Mouse (Mus musculus) cerebellum, adult 9-10 months (tissue): Measurements from ENCODE around the gene C1rl.
"Not testable (repeated sequence)": the region's sequence is repeated elsewhere in the genome, so short reads cannot be mapped to it uniquely, and the experiment has no call there.

Source experiments
- DNase-seq: peaks from one replicate; pipeline ENCODE4 v3.0.0; 2022

C1rl gene

DNA sequence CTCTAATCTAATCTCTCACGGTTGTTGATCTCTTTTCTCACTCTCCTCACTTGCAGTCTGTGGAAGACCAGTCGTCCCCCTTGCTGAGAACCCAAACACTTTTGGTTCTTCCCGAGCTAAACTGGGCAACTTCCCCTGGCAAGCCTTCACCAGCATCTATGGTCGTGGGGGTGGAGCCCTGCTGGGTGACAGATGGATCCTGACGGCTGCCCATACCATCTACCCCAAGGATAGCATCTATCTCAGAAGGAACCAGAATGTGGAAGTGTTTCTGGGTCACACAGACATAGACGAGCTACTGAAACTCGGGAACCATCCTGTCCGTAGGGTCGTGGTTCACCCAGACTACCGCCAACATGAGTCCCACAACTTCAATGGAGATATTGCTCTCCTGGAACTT is 15.4 kb downstream of the C1rl start:
- DNase-seq: peak; percentile 85

DNA sequence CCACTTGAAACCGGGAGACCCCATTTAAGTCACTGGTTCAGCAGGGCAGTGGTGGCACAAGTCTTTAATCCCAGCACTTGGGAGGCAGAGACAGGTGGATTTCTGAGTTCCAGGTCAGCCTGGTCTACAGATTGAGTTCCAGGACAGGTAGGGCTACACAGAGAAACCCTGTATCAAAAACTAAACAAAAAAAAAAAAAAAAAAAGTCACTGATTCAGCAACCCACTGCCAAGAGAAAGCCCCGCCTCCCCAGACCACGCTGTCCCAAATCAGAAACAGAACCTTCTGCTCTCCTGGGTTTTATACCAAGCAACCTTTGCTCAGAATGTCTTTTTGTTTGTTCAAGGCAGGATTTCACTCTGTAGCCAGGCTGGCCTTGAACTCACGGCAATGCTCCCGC is 16.3 kb downstream of the C1rl start:
- DNase-seq: not testable (repeated sequence)

DNA sequence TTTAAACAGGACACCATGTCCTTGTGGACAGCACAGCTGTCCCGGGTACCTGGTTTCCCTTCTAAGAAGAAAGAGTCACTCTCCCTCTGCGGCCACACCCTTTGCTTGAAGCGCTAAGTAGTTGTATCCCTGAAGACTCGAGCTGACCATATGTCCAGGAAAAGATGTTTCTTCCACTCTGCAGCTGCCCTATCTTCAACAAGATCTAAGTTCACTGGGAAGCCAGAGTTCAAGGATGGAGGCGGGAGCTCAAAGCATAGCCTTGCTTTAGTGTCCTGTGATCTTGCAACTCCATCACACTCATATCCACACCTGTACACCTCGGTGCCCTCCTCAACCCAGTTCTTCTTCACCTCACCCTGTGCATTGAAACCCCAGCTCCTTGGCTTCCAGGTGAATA is 19.0 kb downstream of the C1rl start:
- no peak for DNase-seq

DNA sequence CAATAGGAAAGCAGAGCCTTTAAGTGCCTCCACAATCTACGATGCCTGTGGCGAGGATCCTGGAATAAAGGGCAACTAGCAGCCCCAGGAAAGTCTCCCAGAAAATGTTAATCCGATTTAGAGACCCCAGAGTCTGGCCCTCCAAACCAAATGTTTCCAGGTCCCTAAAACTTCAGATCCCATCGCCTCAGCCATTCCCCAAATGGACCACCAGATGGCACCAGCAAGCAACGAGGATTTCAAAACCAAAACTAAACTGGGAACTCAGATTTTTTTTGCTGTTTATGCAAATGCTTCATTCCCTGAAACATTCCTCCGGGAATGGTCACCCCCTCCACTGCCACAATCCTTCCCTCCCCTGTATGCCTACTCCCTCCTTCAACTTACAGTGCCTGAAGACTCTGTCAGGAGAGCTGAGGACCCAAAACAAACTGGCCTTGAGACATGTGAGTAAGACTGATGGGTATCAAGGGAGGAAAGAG is 19.5 kb downstream of the C1rl start, which contains the start of gene C1ra:
Gene C1ra, plus strand, starts transcription at position 51 of the 482 bp plus-strand sequence.
- peak; percentile 63 for DNase-seq

DNA sequence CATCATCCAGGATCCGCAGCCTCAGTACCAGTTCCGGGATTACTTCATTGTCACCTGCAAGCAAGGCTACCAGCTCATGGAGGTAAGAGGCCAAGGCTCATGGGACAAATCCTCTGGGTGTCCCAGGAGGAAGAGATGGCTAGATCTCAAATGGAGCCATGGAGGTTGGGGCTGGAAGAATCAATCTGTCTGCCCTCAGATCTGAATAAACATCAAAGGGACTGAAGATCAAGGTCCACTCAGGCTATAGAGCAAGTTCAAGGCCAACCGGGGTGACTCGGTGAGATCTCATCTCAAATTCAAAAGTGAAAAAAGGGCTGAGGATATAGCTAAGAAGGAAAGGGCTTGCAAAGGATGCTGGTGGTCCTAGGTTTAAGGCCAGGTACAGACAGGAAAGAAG is 24.8 kb downstream of the C1rl start:
- DNase-seq: not testable (repeated sequence)

DNA sequence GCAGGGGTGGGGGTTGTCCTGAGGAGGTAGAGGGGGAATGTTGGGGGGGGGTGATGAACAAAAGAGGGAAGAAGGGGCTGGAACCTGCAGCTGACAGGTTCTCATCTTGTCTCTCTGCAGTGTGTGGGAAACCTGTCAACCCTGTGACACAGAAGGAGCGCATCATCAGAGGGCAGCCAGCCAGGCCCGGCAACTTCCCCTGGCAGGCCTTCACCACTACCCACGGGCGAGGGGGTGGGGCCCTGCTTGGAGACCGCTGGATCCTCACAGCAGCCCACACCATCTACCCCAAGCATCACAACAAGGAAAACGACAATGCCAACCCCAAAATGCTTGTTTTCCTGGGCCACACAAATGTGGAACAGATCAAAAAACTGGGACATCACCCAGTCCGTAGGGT is 29.2 kb downstream of the C1rl start:
- DNase-seq: not testable (repeated sequence)

DNA sequence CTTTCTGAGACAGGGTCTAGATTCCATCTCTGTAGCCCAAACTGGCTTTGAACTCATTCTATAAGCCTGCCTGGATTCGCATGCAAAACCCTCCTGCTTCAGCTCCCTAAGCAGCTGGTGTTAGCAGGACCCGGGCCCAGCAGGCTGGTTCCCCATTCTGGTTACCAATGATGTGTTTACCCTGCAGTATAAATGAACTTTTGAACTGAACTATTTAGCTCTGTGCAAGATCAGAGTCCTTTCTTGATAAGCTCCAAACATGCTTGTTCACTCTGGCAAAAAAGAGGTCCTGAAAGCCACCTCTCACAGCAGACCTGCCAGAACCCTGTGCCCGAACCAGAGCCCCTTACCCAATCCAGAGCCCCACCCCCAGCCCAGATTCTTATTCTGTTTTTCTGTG is 35.0 kb downstream of the C1rl start:
- DNase-seq: no peak

DNA sequence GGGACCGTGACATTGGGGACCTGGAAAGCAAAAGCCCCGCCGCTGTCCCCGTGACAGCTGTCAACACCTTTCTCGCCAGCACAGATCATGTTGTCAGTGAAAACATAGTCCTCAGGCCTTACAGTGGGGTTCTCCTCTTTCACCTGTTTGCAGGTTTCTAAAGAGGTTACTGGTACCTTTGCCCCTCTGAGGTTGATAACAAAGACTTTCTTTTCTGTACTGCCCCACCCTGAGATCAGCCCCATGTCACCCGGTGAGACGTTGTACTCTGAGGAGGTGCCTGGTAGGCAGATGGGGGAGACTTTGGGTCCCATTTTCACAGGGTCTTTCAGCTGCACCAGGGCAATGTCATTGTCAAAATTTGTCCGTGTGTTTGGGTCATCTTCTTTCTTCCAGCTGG is 38.2 kb downstream of the C1rl start:
- DNase-seq: no peak

DNA sequence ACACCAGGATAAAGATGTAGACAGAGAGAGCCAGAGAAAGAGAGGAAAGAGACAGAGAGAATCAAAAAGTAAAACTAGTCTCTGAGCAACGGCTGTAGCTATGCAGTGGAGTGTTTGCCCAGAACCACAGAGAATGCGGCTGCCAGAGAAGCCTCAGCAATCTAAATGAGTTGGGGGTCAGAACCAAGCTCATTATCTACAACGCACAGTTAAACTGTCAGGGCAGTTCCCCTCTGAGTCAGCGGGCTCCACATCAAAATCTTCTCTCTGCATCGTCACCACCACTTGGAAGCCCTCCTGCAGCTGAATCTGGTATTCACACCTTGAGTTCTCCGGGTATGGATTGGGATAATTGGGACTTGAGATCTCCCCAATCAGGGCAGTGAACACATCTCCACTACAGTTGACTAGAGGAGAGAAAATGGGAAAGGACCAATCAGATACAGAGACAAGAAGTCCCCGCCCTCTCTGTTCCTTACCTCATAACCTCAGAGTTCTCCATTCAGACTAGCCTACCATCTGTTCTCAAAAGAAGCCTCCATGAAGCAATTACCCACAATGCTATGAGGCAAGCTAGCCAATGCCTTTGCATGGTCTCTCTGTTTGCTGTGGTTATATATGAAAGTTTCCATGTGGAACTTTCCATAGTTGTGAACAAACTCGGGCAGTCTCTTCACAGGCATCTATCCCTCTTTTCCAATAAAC is 43.4 kb downstream of the C1rl start:
- not testable (repeated sequence) for DNase-seq

DNA sequence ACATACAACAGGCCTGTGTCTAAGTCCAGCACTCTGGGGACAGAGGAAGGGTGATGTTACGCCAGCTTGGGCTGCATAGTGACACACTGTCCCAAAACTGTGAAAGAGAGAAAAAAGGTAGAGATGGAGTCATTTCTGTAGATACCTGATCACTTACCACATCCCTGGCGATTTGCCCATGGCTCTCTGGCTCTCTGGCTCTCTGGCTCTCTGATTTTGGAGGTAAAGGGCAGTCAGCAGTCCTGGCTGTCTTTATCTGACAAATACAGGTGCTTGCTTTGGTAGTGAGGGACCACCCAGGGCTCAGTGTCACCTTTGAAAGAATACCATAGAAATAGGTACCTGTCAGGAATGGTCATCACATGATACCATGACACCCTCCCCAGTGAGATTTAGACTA is 48.3 kb downstream of the C1rl start:
- DNase-seq: not testable (repeated sequence)

DNA sequence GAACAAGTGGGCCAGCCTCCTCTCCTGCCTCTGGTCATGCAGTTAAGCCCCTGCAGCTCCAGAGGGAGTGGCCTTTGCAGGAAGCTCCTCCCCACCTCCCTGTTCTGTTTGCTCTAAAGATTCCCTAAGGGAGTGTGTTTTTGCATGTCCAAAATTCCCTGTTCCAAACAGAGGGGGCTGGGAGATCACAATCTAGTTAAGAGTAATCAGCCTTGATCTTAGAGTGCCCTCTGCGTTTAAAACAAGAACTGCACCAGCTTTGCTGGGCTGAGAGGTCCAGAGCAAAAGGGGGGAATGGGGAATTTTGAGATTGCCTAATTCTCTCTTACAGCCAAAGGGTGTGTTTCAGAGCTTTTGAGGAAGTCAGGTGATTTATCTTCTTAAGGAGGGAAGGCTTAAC is 49.4 kb downstream of the C1rl start, which contains the start of gene C1s1:
Gene C1s1, minus strand, starts transcription at position 76 of the 400 bp plus-strand sequence.
- peak; percentile 55 for DNase-seq

DNA sequence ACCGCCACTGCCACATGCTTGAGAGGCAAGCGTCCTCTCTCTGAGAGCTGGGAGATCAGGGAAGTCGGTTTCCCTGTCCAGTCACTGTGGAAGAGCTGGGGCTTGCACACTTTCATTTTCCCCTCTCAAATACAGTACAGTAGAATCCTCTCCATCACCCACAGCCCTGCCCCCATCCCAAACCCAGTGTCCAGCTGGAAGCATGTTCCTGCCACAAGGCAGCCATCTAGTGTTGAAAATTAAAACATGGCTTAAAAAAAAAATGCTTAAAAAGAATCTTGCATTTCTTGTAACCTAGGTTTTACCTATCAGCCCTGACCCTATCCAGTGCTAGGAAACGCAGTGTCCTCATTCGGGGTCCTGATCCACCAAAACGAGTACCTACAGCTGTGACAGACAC is 51.6 kb downstream of the C1rl start:
- DNase-seq: no peak

DNA sequence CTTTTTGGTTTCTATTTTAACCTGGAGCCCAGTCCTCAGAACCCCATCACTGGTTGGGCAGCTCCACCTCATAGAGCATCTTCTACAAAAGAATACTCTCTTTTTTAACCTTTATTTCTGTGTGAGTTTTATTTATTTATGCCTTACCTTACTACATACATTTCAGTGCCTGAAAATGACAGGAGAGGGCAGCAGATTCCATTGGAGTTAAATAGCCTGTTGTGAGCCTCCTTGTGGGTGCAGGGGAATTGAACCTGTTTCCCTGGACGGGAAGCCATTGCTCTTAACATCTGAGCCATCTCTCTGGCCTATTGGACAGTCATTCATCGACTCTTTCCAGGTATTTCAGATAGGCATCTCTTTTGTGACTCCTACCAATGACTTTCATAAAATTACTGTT is 52.5 kb downstream of the C1rl start:
- DNase-seq: no peak

DNA sequence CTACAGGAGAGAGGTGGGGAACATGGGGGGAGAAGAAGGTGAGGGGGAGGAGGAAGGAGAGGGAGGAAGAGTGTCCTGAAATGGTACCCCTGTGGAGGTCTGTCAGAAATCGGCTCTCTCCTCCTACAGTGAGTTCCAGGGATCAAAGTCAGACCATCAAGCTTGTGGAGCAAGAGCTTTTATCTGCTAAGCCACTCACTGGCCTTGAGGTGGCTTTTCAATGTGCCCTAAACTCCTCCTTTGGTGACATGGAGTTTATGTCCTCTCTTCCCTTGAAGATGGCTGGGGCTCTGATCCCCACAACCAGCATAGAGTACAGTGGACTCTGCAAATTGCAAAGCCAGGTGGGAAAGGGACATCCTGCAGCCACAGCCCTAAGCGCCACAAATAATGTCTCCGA is 55.1 kb downstream of the C1rl start:
- DNase-seq: not testable (repeated sequence)

DNA sequence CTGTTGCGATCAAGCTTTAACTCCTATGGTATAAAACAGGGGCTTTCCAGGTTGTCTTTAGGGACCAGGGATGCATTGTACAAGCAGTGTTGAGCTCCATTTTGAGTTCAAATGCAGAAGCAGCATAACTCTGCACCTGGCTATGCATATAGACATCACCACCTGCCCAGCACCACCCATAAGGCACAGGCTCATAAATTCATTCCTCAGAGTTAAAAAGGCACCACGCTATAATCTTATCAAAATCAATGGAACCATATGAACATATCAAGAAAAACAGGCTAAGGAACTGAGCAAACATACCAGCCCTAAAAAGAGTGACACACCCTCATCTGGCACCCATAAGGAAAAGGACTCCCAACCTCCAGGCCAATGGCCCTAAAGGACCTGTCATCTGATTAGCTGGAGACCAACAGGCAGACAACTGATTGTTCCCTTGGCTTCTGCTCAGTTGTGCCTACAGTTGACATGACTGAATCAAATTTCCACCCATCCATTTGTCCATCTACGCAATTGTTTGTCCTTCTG is 56.2 kb downstream of the C1rl start:
- no peak for DNase-seq

DNA sequence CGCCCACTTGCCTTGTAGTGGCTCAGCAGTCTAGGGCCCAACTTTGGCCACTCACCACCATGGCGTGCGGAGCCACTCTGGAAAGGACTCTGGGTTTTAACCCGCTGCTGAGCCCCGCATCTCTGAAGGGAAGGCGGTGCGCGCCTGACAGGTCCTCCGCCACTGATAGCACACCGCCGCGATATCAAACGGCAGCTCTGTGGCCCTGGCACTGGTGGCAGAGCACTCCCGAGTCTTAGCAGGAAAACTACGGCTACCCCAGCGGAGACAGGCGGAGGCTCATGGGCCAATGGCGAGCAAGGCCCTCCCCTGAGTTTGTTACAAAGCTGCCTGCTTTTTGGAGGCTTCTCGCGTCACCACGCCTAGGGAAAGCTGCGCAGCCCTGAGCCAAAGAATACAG is 59.9 kb downstream of the C1rl start:
- no peak for DNase-seq

DNA sequence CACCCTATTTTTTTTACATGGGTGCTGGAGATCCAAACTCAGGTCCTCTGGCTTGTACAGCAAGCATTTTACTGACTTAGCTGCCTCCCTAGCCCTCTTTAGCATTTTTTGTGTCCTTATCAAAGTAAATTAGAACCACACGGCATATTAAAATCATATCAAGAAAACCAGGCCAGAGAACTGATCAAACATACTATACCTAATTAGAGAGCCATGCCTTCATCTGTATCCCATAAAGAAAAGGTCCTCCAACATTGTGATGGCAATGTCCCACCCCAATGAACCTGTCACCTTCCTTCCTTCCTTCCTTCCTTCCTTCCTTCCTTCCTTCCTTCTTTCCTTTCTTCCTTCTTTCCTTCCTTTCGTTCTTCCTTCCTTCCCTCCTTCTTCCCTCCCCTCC is 63.0 kb downstream of the C1rl start:
- not testable (repeated sequence) for DNase-seq
